Mouse (Mus musculus): ENCODE measurements around the gene Lrrc29. TPM values are rescaled to one million over a fixed set of nuclear protein-coding genes. Genes with fewer than 3 reads are reported as not detected.
A peak's percentile ranks its signal among the peaks of the same experiment; 100 is the strongest.
"Not testable (repeated sequence)": the region's sequence is repeated elsewhere in the genome, so short reads cannot be mapped to it uniquely, and the experiment has no call there.

Lrrc29 gene
- total and polyA plus RNA-seq, 2 experiments from 2014 or later = 1.5 to 5.8 TPM

- H3K4me3 ChIP-seq (ENCODE audit: low read depth, low read length) = peak overlapping the region; percentile 29
- peak overlapping the region; percentile 36; the same call in 1 of the 2 replicates for H3K9ac ChIP-seq (replicated peaks; ENCODE audit: low read depth, low read length)
- TF ChIP-seq EP300 (IDR thresholded peaks at IDR 0.05; ENCODE audit: low read depth) = no peak
- no peak for TF ChIP-seq CTCF (IDR thresholded peaks at IDR 0.05; ENCODE audit: low read depth)
- H3K9me3 ChIP-seq (replicated peaks; ENCODE audit: control insufficient read depth, low read length) = no peaks in the 10 kb centered on the region
- peaks cover 12% of the 10 kb centered on the region for H3K36me3 ChIP-seq (replicated peaks; ENCODE audit: control insufficient read depth, insufficient read depth, low read length)
- WGBS = 56% methylated on average over 11 of the region's 11 CpGs
- H3K4me2 ChIP-seq (ENCODE audit: low read depth, low read length) = peak overlapping the region; percentile 53
- peaks cover 26% of the 10 kb centered on the region for H3K4me1 ChIP-seq (ENCODE audit: control insufficient read depth, insufficient read depth)
- DNase-seq (ENCODE audit: low spot score) = no peak
- peak overlapping the region; percentile 72 for H3K27ac ChIP-seq (ENCODE audit: low read depth)
- ATAC-seq (ENCODE audit: insufficient read depth, low read depth) = no peak
- 0 out of 2 replicates have a peak, but pooled peaks cover 4% of the 10 kb centered on the region for H3K27me3 ChIP-seq (ENCODE audit: control insufficient read depth, insufficient read depth, low read length)
Observed at GRCm38 (mm10) chr8:105295256-105295655, 30.8 kb downstream of the Lrrc29 start.

GRCm38 (mm10) chr8:105294776-105295175, 31.3 kb downstream of the Lrrc29 start:
- Histone ChIP-seq H3K9ac (replicated peaks; ENCODE audit: low read depth, low read length) (no peak overlapping the region), H3K27me3 (ENCODE audit: control insufficient read depth, insufficient read depth, low read length) (0 out of 2 replicates have a peak, but pooled peaks cover 4% of the 10 kb centered on the region), H3K4me2 (ENCODE audit: low read depth, low read length) (peak overlapping the region; percentile 53), H3K4me1 (ENCODE audit: control insufficient read depth, insufficient read depth) (peaks cover 31% of the 10 kb centered on the region), H3K9me3 (replicated peaks; ENCODE audit: control insufficient read depth, low read length) (no peaks in the 10 kb centered on the region), H3K4me3 (ENCODE audit: low read depth, low read length) (peak overlapping the region; percentile 29), H3K27ac (ENCODE audit: low read depth) (0 out of 2 replicates have a peak overlapping the region, but pooled peaks have one; percentile 72), H3K36me3 (replicated peaks; ENCODE audit: control insufficient read depth, insufficient read depth, low read length) (peaks cover 7% of the 10 kb centered on the region)
- WGBS = 57% methylated on average over 9 of the region's 9 CpGs
- no peak for TF ChIP-seq EP300 (IDR thresholded peaks at IDR 0.05; ENCODE audit: low read depth)
- no peak for TF ChIP-seq CTCF (IDR thresholded peaks at IDR 0.05; ENCODE audit: low read depth)
- DNase-seq (ENCODE audit: low spot score) (no peak), ATAC-seq (ENCODE audit: insufficient read depth, low read depth) (no peak)

- Histone ChIP-seq H3K4me2 (ENCODE audit: low read depth, low read length) (no peak overlapping the region), H3K27ac (ENCODE audit: low read depth) (no peak overlapping the region), H3K9me3 (replicated peaks; ENCODE audit: control insufficient read depth, low read length) (no peaks in the 10 kb centered on the region), H3K4me3 (ENCODE audit: low read depth, low read length) (no peak overlapping the region), H3K4me1 (ENCODE audit: control insufficient read depth, insufficient read depth) (peaks cover 29% of the 10 kb centered on the region), H3K9ac (replicated peaks; ENCODE audit: low read depth, low read length) (no peak overlapping the region), H3K27me3 (ENCODE audit: control insufficient read depth, insufficient read depth, low read length) (0 out of 2 replicates have a peak, but pooled peaks cover 4% of the 10 kb centered on the region), H3K36me3 (replicated peaks; ENCODE audit: control insufficient read depth, insufficient read depth, low read length) (no peaks in the 10 kb centered on the region)
- 61% methylated on average over 19 of the region's 19 CpGs for WGBS
- ATAC-seq (ENCODE audit: insufficient read depth, low read depth) (no peak), DNase-seq (ENCODE audit: low spot score) (no peak)
- TF ChIP-seq EP300 (IDR thresholded peaks at IDR 0.05; ENCODE audit: low read depth) = no peak
- TF ChIP-seq CTCF (IDR thresholded peaks at IDR 0.05; ENCODE audit: low read depth) = no peak
Observed at GRCm38 (mm10) chr8:105293405-105293804, 32.7 kb downstream of the Lrrc29 start.

DNA sequence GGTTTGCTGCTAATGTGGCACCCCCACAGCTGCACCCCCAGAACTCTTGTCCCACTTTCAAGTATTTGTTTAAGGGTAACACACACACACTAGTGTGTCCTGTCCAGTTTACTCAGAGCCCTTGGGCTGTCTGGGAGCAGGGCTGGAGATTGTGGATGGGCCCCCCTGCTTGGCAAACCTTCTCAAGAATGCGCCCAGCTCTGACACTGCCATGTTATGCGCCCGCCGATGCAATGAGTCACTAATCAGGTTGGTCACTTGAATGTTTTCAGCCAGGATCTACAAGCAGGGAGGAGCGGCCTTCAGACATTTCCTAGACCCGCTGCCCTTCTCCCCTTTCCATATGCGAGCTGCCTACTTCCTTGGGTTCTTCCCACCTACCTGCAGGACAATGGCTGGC, 33.6 kb downstream of the Lrrc29 start:
- H3K4me3 ChIP-seq (ENCODE audit: low read depth, low read length) = no peak overlapping the region
- no peak overlapping the region for H3K9ac ChIP-seq (replicated peaks; ENCODE audit: low read depth, low read length)
- ATAC-seq (ENCODE audit: insufficient read depth, low read depth) (no peak), DNase-seq (ENCODE audit: low spot score) (no peak)
- H3K27me3 ChIP-seq (ENCODE audit: control insufficient read depth, insufficient read depth, low read length) = 0 out of 2 replicates have a peak, but pooled peaks cover 4% of the 10 kb centered on the region
- no peaks in the 10 kb centered on the region for H3K9me3 ChIP-seq (replicated peaks; ENCODE audit: control insufficient read depth, low read length)
- 68% methylated on average over 7 of the region's 7 CpGs for WGBS
- H3K36me3 ChIP-seq (replicated peaks; ENCODE audit: control insufficient read depth, insufficient read depth, low read length) = no peaks in the 10 kb centered on the region
- H3K4me1 ChIP-seq (ENCODE audit: control insufficient read depth, insufficient read depth) = peaks cover 26% of the 10 kb centered on the region
- H3K27ac ChIP-seq (ENCODE audit: low read depth) = no peak overlapping the region
- TF ChIP-seq EP300 (IDR thresholded peaks at IDR 0.05; ENCODE audit: low read depth) = no peak
- TF ChIP-seq CTCF (IDR thresholded peaks at IDR 0.05; ENCODE audit: low read depth) = no peak
- no peak overlapping the region for H3K4me2 ChIP-seq (ENCODE audit: low read depth, low read length)

GRCm38 (mm10) chr8:105291802-105292201, 34.3 kb downstream of the Lrrc29 start:
- TF ChIP-seq CTCF (IDR thresholded peaks at IDR 0.05; ENCODE audit: low read depth) = peak; percentile 14; the same call in 1 of the 2 replicates
- WGBS = 46% methylated on average over 3 of the region's 3 CpGs
- not testable (repeated sequence) for H3K36me3 ChIP-seq (replicated peaks; ENCODE audit: control insufficient read depth, insufficient read depth, low read length); H3K27me3 ChIP-seq (ENCODE audit: control insufficient read depth, insufficient read depth, low read length); H3K27ac ChIP-seq (ENCODE audit: low read depth); H3K9ac ChIP-seq (replicated peaks; ENCODE audit: low read depth, low read length); H3K4me3 ChIP-seq (ENCODE audit: low read depth, low read length); DNase-seq (ENCODE audit: low spot score); H3K9me3 ChIP-seq (replicated peaks; ENCODE audit: control insufficient read depth, low read length); H3K4me2 ChIP-seq (ENCODE audit: low read depth, low read length); ATAC-seq (ENCODE audit: insufficient read depth, low read depth)
- H3K4me1 ChIP-seq (ENCODE audit: control insufficient read depth, insufficient read depth) = peaks cover 21% of the 10 kb centered on the region

GRCm38 (mm10) chr8:105291364-105291763, 34.7 kb downstream of the Lrrc29 start:
- not testable (repeated sequence) for ATAC-seq (ENCODE audit: insufficient read depth, low read depth); DNase-seq (ENCODE audit: low spot score); H3K9me3 ChIP-seq (replicated peaks; ENCODE audit: control insufficient read depth, low read length); H3K27ac ChIP-seq (ENCODE audit: low read depth); H3K27me3 ChIP-seq (ENCODE audit: control insufficient read depth, insufficient read depth, low read length); H3K36me3 ChIP-seq (replicated peaks; ENCODE audit: control insufficient read depth, insufficient read depth, low read length); H3K4me2 ChIP-seq (ENCODE audit: low read depth, low read length); H3K4me3 ChIP-seq (ENCODE audit: low read depth, low read length); H3K9ac ChIP-seq (replicated peaks; ENCODE audit: low read depth, low read length)
- peaks cover 17% of the 10 kb centered on the region for H3K4me1 ChIP-seq (ENCODE audit: control insufficient read depth, insufficient read depth)
- 72% methylated on average over 8 of the region's 8 CpGs for WGBS

All from heart, postnatal 0 days (tissue).